Mouse (Mus musculus): ENCODE data around the gene Snx33.

DNA sequence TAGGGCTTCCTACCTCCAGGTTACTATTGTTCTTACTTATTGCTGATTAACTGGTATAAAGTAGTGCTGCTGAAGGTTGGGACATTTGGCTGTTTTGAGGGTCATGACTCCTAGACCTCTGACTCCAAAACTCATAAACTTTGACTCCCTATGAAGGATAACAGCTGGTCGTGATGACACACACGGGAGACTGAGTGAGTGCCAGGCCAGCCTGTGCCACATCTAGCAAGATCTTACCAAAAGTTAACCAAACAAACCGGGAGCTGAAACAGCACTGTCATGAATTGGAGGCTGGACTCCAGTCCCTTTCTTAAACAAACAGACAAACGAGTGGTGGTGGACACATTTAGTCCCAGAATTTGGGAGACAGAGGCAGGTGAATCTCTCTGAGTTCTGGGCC, 1.3 kb upstream of the Snx33 start:
- TF ChIP-seq CTCF (IDR thresholded peaks at IDR 0.05; ENCODE audit: low read depth) (no peak), EP300 (IDR thresholded peaks at IDR 0.05; ENCODE audit: low read depth) (no peak)
